Mouse (Mus musculus): ENCODE measurements around the gene Gpr1.

DNA sequence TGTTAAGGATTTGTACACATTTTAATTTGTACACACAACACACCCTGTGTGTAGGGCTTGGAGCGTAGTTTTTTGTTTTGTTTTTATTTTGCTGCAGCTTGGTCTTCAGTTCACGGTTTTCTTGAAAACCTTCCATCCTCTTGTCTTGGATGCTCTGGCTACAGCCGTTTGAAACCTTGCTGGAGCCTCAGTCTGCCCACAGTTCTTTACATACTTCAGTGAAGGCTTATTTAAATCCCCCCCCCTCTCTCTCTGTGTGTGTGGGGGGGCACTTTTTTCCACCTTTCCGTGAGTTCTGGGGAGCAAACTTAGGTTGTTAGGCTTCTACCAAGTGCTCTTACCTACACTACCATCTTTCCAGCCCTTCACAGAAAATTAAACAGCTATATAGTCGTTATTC, 38.9 kb upstream of the Gpr1 start:
- no peak for TF ChIP-seq POLR2A (IDR thresholded peaks at IDR 0.05; ENCODE audit: low read depth, low read length)
- no peak for TF ChIP-seq CTCF (IDR thresholded peaks at IDR 0.05; ENCODE audit: borderline replicate concordance, insufficient read depth, low read length)

All from embryonic fibroblast, embryonic 13.5 days (primary cell).